Mouse (Mus musculus) embryonic facial prominence, embryonic 14.5 days (tissue): ENCODE data around the gene Ugt1a7c. TPM values are rescaled to one million over a fixed set of nuclear protein-coding genes. Genes with fewer than 3 reads are reported as not detected.

Experiments used
- ATAC-seq: fragments of 200-750 bp; cut with Nextera tagmentation; 2 replicates; pipeline ENCODE4 v1.8.0; 2017; ENCODE audit warnings: low read depth, moderate number of reproducible peaks, moderate TSS enrichment
- DNase-seq: peaks from one replicate; pipeline ENCODE4 v3.0.0-alpha.2; 2015; ENCODE audit warnings: low spot score
- H3K27ac ChIP-seq: fragments of 300-500 bp; sonication (generic); replicated peaks from 2 replicates; pipeline ENCODE4 v1.5.1; 2014; ENCODE audit warnings: low read depth, mild to moderate bottlenecking, low read length, moderate library complexity
- H3K27me3 ChIP-seq: fragments of 300-500 bp; sonication (generic); replicated peaks from 2 replicates; pipeline ENCODE4 v1.6.1; 2014; ENCODE audit warnings: low read length; ENCODE audit not compliant: control insufficient read depth, insufficient read depth
- H3K36me3 ChIP-seq: fragments of 300-500 bp; sonication (generic); 2 replicates; pipeline ENCODE4 v1.6.1; 2014; ENCODE audit warnings: low read length, mixed read lengths; ENCODE audit not compliant: control insufficient read depth, insufficient read depth
- H3K4me1 ChIP-seq: fragments of 300-500 bp; sonication (generic); 2 replicates; pipeline ENCODE4 v1.6.1; 2014; ENCODE audit warnings: antibody characterized with exemption, low read length; ENCODE audit not compliant: control insufficient read depth, insufficient read depth
- H3K4me2 ChIP-seq: fragments of 300-500 bp; sonication (generic); 2 replicates; pipeline ENCODE4 v1.6.1; 2014; ENCODE audit warnings: low read depth, mild to moderate bottlenecking, low read length, moderate library complexity, mixed read lengths
- H3K4me3 ChIP-seq: fragments of 300-500 bp; sonication (generic); 2 replicates; pipeline ENCODE4 v1.5.1; 2014; ENCODE audit warnings: low read depth, mild to moderate bottlenecking, low read length
- H3K9ac ChIP-seq: fragments of 300-500 bp; sonication (generic); 2 replicates; pipeline ENCODE4 v1.6.1; 2014; ENCODE audit warnings: low read depth, mild to moderate bottlenecking, low read length, moderate library complexity, mixed read lengths
- H3K9me3 ChIP-seq: fragments of 300-500 bp; sonication (generic); 2 replicates; pipeline ENCODE4 v1.6.1; 2016; ENCODE audit warnings: low read length; ENCODE audit not compliant: control insufficient read depth
- WGBS: fragments of 180-500 bp; shearing (Covaris S2); extraction: QIAGEN DNeasy Blood & Tissue Kit; methylation state at CpG from one replicate; pipeline ENCODE4 v1.1.7; 2014; 5-methylcytosine and 5-hydroxymethylcytosine counted together
- polyA plus RNA-seq: library from polyadenylated mRNA; unstranded; fragments of >200 nt; fragmentation: Nextera tagmentation; extraction: Ambion mirVana; gene quantifications from 2 replicates; pipeline ENCODE4 v1.2.1, GENCODE M21; 2014

Ugt1a7c gene
- polyA plus RNA-seq, 1 experiment from 2014 or later: 3.9 TPM

DNA sequence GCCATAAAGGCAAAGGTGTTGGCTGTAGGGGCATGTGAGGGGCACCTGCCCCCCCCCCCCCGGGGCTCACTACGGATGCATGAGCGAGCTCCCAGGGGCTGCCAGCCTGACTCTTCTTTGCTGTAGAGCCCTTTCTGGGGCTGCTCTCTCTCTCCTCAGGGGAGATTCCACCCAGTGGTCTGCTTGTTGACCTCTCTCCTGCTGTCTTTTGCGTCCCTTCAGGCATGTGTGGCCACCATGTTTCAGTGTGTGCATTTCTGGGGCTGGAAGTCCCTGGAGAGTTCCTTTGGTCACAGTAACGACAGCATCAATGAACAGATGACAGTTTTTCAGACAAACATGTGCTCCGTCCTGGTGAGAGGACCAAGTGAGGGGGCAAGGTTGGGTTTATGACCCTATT, 163.5 kb downstream of the Ugt1a7c start:
- H3K4me1 ChIP-seq: no peaks in the 10 kb centered on the region
- no peaks in the 10 kb centered on the region for H3K27me3 ChIP-seq
- no peak for ATAC-seq
- no peak for DNase-seq
- no peak overlapping the region for H3K27ac ChIP-seq
- H3K4me2 ChIP-seq: no peak overlapping the region
- H3K36me3 ChIP-seq: peaks cover 41% of the 10 kb centered on the region
- H3K9ac ChIP-seq: no peak overlapping the region
- no peak overlapping the region for H3K4me3 ChIP-seq
- WGBS: 64% methylated on average over 6 of the region's 6 CpGs
- peaks cover 32% of the 10 kb centered on the region for H3K9me3 ChIP-seq

GRCm38 (mm10) chr1:88258881-88259642, 164.2 kb downstream of the Ugt1a7c start:
- no peak overlapping the region for H3K27ac ChIP-seq
- H3K9me3 ChIP-seq: peaks cover 27% of the 10 kb centered on the region
- DNase-seq (peak; percentile 79), ATAC-seq (no peak)
- no peaks in the 10 kb centered on the region for H3K4me1 ChIP-seq
- H3K4me3 ChIP-seq: no peak overlapping the region
- no peak overlapping the region for H3K4me2 ChIP-seq
- no peak overlapping the region; the same call in 1 of the 2 replicates for H3K9ac ChIP-seq
- WGBS: 73% methylated on average over 8 of the region's 8 CpGs
- no peaks in the 10 kb centered on the region for H3K27me3 ChIP-seq
- peaks cover 48% of the 10 kb centered on the region for H3K36me3 ChIP-seq

DNA sequence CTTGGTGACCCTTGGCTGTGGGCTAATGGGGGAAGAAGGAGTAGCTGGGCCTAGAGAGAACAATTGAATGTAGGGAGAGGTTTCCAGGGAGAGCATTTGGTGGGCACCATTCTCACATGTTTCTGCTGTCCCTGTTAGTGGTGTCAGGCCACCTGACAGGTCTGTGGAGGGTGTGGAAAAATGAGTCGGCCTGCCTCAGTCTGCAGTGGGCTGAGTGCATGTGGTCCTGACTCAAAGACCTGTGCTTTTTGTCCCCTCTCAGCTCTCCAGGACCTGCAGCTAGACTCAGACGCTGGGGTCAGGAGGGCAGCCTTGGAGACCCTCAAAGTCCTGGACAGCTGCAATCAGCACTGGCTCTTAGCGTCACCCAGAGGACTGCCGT, 164.8 kb downstream of the Ugt1a7c start:
- H3K9ac ChIP-seq: no peak overlapping the region; the same call in 1 of the 2 replicates
- H3K4me1 ChIP-seq: no peaks in the 10 kb centered on the region
- H3K9me3 ChIP-seq: peaks cover 22% of the 10 kb centered on the region
- no peak overlapping the region for H3K27ac ChIP-seq
- ATAC-seq (no peak), DNase-seq (no peak)
- peaks cover 53% of the 10 kb centered on the region for H3K36me3 ChIP-seq
- WGBS: 78% methylated on average over 4 of the region's 4 CpGs
- no peak overlapping the region for H3K4me3 ChIP-seq
- H3K27me3 ChIP-seq: no peaks in the 10 kb centered on the region
- H3K4me2 ChIP-seq: no peak overlapping the region

DNA sequence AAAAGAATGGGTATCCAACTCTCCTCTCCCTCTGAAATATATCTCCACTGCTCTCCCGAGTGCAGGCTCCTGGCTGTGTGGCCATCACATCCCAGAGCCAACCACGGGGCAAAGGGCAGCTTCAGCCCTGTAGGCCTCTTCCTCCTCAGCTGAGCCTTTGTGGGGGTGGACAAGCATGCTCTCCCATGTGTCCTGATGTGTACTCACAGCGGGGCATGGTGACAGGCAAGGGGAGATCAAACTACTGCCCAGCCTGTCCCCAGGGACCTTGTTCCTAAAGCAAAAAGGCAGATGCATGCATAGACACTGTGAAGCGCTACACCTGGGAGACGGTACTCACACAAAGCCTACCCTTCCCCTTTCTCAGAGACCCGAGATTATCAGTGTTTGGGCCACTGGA, 165.3 kb downstream of the Ugt1a7c start:
- Histone ChIP-seq H3K9ac (no peak overlapping the region), H3K4me2 (no peak overlapping the region), H3K27ac (no peak overlapping the region), H3K9me3 (peaks cover 17% of the 10 kb centered on the region), H3K4me1 (no peaks in the 10 kb centered on the region), H3K36me3 (peaks cover 58% of the 10 kb centered on the region), H3K4me3 (no peak overlapping the region), H3K27me3 (no peaks in the 10 kb centered on the region)
- WGBS: 74% methylated on average over 6 of the region's 6 CpGs
- peak; percentile 78 for DNase-seq
- ATAC-seq: no peak; the same call in 1 of the 2 replicates

GRCm38 (mm10) chr1:88260604-88261377, 165.9 kb downstream of the Ugt1a7c start:
- WGBS: 84% methylated on average over 10 of the region's 10 CpGs
- no peak for ATAC-seq

GRCm38 (mm10) chr1:88261706-88262105, 166.8 kb downstream of the Ugt1a7c start:
- 85% methylated on average over 7 of the region's 7 CpGs for WGBS
- peaks cover 3% of the 10 kb centered on the region; the same call in 1 of the 2 replicates for H3K9me3 ChIP-seq
- H3K4me1 ChIP-seq: no peaks in the 10 kb centered on the region
- no peaks in the 10 kb centered on the region for H3K27me3 ChIP-seq
- H3K36me3 ChIP-seq: peaks cover 74% of the 10 kb centered on the region
- H3K4me3 ChIP-seq: no peak overlapping the region
- H3K27ac ChIP-seq: no peak overlapping the region
- no peak overlapping the region for H3K4me2 ChIP-seq
- H3K9ac ChIP-seq: no peak overlapping the region
- peak; percentile 93 for DNase-seq
- peak; percentile 16 for ATAC-seq

More at GRCm38 (mm10) chr1:88260604-88261377, 165.9 kb downstream of the Ugt1a7c start:
- no peak overlapping the region for H3K4me3 ChIP-seq
- H3K9ac ChIP-seq: no peak overlapping the region
- peaks cover 11% of the 10 kb centered on the region for H3K9me3 ChIP-seq
- no peak overlapping the region for H3K27ac ChIP-seq
- DNase-seq: no peak
- no peak overlapping the region for H3K4me2 ChIP-seq
- H3K27me3 ChIP-seq: no peaks in the 10 kb centered on the region
- no peaks in the 10 kb centered on the region for H3K4me1 ChIP-seq
- peaks cover 65% of the 10 kb centered on the region for H3K36me3 ChIP-seq

DNA sequence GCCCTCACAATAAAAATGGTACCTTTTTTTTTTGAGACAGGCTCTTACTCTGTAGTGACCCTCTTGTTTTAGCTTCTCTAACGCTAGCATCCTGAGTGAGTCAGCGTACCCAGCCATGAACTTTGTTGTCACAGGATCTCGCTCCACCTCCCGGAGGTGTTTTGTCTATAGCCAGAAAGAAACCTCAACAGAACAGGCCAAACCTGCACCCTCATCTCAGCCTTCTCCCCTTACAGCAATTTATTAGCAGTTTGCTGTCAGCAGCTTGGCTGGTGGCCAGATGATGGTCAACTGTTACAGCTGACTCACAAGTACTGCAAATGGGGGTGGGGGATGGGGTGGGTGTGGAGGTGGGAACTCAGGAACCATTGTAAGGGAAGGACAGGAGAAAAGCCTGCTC, 167.4 kb downstream of the Ugt1a7c start:
- 74% methylated on average over 4 of the region's 4 CpGs for WGBS
- Histone ChIP-seq H3K27ac (no peak overlapping the region), H3K4me3 (no peak overlapping the region), H3K4me1 (no peaks in the 10 kb centered on the region), H3K9me3 (no peaks in the 10 kb centered on the region; the same call in 1 of the 2 replicates), H3K4me2 (no peak overlapping the region), H3K36me3 (peaks cover 80% of the 10 kb centered on the region), H3K27me3 (no peaks in the 10 kb centered on the region), H3K9ac (no peak overlapping the region)
- ATAC-seq: peak; percentile 56
- DNase-seq: peak; percentile 98

DNA sequence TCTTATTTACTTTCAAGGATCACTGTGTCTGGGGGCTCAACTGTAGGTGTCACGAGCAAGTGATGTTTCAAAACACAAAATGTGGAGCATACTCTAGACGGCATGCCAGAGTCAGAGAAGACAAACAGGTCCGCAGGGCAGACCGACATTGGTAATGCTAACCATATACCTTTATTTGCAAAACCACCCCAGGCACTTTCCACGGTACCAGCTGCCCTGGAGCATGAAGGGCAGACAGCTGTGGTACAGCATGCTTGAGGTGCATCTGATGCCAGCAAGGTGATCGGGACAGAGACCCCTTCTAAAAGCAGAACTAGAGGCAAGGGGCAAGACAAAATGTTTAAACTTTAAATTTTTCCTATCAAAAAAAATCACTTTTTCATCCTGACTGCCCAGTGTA, 168.1 kb downstream of the Ugt1a7c start:
- no peak overlapping the region for H3K4me2 ChIP-seq
- H3K27ac ChIP-seq: no peak overlapping the region
- H3K27me3 ChIP-seq: no peaks in the 10 kb centered on the region
- H3K4me3 ChIP-seq: no peak overlapping the region
- H3K9me3 ChIP-seq: no peaks in the 10 kb centered on the region
- H3K4me1 ChIP-seq: no peaks in the 10 kb centered on the region
- DNase-seq (no peak), ATAC-seq (0 out of 2 replicates have a peak, but pooled peaks have one; percentile 1)
- H3K36me3 ChIP-seq: peaks cover 87% of the 10 kb centered on the region
- no peak overlapping the region for H3K9ac ChIP-seq
- WGBS: 75% methylated on average over 6 of the region's 6 CpGs
